Mouse (Mus musculus): ENCODE results near the gene Olfr645.

Gene Olfr645

DNA sequence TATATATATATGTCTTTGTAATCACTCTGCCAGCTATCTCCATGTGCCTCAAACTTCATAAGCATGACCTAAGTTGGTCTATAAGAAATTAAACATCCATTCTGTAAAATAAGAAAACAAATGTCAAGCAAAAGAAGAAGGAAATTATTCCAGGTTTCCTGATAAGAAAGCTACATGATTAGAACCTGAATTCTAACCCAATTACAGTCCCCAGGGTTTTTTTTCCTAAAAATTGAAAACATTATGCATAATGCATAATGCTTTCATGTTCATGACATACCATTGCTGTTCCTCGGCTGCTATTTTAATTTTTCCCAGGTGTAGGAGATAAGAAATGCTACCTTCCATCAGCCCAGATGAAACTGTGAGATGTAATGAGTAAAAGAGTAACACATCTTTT, at the start of gene Olfr645:
Olfr645 (minus strand) TSS at position 101 of the 400 bp plus-strand sequence.
- DNase-seq, result no peak

DNA sequence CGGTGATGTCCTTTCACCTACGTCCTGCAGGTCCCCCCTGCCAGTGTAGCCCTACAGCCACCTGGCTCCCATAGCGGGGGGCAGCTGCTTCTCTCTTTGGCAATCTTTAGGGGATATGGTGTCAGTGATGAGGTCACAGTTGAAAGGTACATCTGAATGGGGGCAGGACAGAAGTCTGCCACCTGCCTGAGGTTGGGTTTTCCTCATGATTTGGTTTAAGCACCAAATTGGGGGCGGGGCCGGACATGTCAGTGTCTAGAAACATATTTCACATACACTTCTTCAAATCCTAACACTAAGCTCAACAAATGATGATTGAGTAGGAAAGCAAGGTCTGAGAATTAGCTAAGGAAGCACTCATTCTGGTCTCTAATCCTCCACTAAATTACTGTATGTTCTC, 44.5 kb upstream of the Olfr645 start, which contains the start of gene Ubqln5:
Ubqln5 (minus strand) TSS at position 101 of the 400 bp plus-strand sequence.
- no peak for DNase-seq

DNA sequence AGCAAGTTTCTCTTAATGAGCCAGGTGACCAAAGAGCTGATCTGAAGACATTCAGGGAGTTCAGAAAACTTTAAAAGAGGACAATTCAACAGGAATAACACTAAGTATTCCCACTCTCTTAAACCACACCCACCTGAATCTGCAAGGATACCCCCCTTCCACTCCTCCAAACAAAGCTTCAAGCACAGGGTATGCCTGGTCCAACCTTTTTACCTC, 19.4 kb upstream of the Olfr645 start, which contains the start of gene Olfr646:
Olfr646 (plus strand) TSS at position 117 of the 216 bp plus-strand sequence.
- DNase-seq, result no peak

DNA sequence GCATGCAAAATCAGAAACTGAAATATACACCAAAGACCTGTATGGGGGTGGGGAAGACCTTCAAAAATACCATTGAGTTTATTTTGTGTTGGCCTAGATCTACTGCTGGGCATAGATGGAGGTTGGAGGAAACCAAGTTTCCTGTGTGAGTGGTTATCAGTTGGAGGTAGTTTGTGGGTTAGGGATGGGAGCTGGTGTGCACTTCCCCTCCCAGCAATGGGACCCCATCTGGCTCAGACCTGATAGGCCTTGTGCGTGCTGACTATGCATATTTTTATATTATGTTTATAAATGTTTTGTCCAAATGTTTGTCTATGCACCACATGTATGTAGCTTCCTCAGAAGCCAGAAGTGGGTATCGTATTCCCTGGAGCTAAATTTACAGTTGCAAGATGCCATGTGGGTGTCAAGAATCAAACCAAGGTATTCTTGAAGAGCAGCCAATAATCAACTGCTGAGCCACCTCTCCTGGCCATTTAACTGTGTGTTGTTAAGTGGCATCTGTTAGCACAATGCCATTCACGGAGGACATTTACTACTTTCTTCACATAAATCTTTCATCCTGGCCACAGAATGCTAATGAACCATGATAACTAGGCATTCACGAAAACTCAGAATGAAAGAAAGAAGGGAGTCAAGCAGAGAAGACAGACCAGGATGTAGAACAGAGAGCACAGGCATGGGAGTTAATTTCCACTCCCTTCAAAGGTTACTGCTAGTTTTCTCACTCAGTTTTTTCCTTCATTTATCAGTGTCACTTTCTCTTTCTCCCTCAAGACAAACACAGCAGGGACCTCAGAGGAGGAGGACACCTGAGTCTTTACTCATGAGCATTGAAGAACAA, 18.9 kb upstream of the Olfr645 start:
- DNase-seq, result no peak

DNA sequence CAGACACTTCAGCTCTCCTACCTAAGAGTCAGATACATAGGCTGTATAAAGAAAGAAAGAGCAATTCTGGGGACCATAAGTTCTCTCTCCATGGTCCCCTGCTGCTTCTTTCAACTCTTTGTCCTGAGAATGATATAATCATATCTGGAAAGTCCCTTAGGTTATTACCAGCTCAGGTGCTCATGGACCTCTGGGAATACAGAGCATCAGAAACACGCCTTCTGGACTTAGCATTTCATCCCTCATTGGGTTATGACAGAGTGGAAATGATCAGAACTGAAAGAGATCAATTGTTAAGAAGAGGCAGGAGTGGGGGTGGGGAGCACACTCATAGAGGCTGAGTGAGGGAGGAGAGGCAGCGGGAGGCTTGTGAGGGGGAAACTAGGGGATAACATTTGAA, 13.5 kb downstream of the Olfr645 start, which contains the start of gene Olfr644:
Olfr644 (minus strand) TSS at position 101 of the 400 bp plus-strand sequence.
- DNase-seq, result no peak

DNA sequence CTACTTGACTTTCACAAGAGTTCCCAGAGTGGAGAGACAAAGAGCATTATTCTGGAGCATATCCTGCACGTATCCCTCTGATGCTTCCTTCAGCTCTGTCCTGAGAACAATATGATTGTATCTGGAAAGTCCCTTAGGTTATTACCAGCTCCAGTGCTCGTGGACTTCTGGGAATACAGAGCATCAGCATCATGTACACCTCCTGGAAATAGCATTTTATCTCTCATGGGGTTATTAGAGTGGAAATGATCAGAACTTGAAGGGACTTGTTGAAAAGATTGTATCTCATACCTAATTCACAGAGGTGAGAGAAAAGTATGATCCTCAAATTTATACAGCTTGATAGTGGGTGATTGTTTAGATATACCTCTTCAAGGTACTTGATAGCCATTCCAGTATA, 23.9 kb downstream of the Olfr645 start, which contains the start of gene 4930516K23Rik:
4930516K23Rik (minus strand) TSS at position 101 of the 400 bp plus-strand sequence.
- DNase-seq, result no peak

DNA sequence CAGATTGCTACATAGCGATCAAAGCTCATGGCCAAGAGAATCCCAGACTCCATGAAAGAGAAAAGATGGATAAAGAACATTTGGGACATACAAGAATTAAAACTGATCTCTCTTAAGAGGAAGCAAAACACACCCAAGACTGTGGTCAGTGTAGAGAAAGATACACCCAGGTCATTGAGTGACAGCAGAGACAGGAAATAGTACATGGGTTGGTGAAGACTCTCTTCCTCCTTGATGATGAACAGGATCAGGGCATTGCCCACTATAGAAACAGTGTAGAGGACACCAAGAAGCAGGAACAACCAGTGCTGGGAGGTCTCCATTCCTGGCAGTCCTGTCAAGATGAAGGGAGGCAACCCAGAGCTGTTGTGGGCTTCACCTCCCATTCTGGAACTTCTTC, 26.1 kb downstream of the Olfr645 start:
- DNase-seq, result no peak

DNA sequence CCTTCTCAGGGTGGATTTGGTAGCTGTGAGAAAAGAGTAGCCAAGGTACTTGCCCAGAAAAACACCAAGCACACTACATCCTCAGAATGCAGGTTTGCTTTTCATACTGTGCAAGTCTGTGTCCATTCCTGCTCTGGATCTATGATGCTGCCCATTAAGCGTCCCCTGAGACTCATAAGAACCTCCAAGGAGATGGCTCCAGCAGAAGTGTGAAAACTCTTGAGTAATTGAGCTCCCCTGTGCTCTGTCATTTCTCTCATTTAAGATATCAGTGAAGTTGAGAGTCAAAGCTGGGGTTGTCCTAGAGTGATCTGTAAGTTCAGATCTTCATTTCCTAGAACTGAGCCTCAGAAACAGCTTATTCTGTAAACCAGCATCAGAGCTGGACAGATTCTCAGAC, 32.7 kb downstream of the Olfr645 start, which contains the start of gene Olfr642:
Olfr642 (minus strand) TSS at position 101 of the 400 bp plus-strand sequence.
- no peak for DNase-seq

DNA sequence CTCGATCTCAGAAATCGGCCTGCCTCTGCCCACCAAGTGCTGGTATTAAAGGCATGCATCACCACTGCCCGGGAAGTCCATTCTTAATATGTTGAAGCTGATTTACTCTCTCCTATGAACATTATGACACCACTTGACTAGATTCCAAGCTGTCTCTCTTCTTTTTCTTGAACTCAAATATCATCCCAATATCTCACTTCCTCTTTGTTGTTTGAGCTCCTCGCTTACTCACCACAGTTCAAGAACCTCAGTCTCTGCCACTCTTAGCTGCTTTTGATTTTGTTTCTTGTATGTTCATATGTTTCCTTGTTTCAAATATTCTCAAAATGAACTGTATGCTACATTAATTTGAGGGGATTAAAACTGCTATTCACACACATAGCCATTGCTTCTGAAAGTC, 34.5 kb downstream of the Olfr645 start:
- no peak for DNase-seq

DNA sequence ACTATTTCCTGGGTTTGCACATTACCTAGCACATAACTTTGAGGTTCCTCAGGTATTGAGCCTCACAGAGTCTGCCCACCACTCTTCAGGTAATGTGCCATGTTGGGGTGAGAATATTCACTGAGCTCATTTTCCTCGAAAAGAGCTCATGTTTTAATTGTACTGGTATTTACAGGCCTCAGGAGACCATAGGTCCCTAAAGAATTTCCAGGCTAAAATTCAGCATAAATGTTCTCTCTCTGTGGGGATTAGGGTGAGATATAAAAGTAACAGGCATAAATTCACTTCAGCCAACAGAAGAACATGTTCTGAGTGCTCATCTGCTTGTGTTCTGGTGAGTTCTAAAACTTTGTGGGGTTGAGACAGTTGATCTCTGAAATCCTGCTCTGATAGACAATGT, 50.1 kb downstream of the Olfr645 start, which contains the start of gene Olfr641:
Olfr641 (plus strand) TSS at position 301 of the 400 bp plus-strand sequence.
- DNase-seq, result no peak

Data from cerebellum, postnatal 10 days (tissue).